Mouse (Mus musculus): ENCODE measurements around the gene Hist1h2ad.

DNA sequence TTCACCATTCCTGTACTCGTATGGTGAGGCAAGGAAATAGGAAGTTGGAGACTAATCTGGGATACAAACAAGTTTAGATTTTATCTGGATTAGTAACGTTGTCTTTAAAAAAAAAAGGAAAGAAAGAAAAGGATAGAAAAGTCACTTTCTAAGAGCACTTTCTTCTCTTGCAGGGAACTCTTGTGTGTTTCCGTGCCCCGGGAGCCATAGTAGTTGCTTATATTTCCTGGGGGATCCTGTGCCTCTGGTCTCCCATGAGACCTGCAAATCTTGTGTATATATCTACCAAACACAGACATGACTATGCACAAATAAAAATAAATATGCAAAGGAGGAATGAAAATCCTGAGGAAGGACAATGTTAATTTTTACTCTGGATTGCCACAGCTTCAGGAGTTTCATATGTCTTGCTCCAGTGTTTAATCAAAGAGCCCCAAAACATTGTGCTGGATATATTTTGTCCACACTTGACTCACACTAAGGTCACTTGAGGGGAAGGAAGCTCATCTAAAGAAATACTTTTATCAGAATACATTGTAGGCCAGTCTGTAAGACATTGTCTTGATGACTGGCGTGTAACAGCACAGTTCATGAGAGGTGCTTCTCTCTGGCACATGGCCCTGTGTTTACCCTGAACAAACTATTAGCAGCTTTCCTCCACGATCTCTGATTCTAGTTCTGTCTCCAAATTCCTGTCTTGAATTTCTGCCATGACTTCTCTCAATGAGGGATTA, 2.9 kb downstream of the Hist1h2ad start:
- TF ChIP-seq CTCF (IDR thresholded peaks at IDR 0.05; ENCODE audit: low read depth, low read length) (no peak), POLR2A (IDR thresholded peaks at IDR 0.05; ENCODE audit: extremely low read depth, insufficient read depth, low read length) (no peak)
